Mouse (Mus musculus) embryonic facial prominence, embryonic 14.5 days (tissue): Measurements from ENCODE around the gene Nlrp6. TPM values are rescaled to one million over a fixed set of nuclear protein-coding genes. Genes with fewer than 3 reads are reported as not detected.

Experiments used
- ATAC-seq: fragments of 200-750 bp; cut with Nextera tagmentation; 2 replicates; pipeline ENCODE4 v1.8.0; 2017; ENCODE audit warnings: low read depth, moderate number of reproducible peaks, moderate TSS enrichment
- DNase-seq: peaks from one replicate; pipeline ENCODE4 v3.0.0-alpha.2; 2015; ENCODE audit warnings: low spot score
- H3K27ac ChIP-seq: fragments of 300-500 bp; sonication (generic); replicated peaks from 2 replicates; pipeline ENCODE4 v1.5.1; 2014; ENCODE audit warnings: low read depth, mild to moderate bottlenecking, low read length, moderate library complexity
- H3K27me3 ChIP-seq: fragments of 300-500 bp; sonication (generic); replicated peaks from 2 replicates; pipeline ENCODE4 v1.6.1; 2014; ENCODE audit warnings: low read length; ENCODE audit not compliant: control insufficient read depth, insufficient read depth
- H3K36me3 ChIP-seq: fragments of 300-500 bp; sonication (generic); 2 replicates; pipeline ENCODE4 v1.6.1; 2014; ENCODE audit warnings: low read length, mixed read lengths; ENCODE audit not compliant: control insufficient read depth, insufficient read depth
- H3K4me1 ChIP-seq: fragments of 300-500 bp; sonication (generic); 2 replicates; pipeline ENCODE4 v1.6.1; 2014; ENCODE audit warnings: antibody characterized with exemption, low read length; ENCODE audit not compliant: control insufficient read depth, insufficient read depth
- H3K4me2 ChIP-seq: fragments of 300-500 bp; sonication (generic); 2 replicates; pipeline ENCODE4 v1.6.1; 2014; ENCODE audit warnings: low read depth, mild to moderate bottlenecking, low read length, moderate library complexity, mixed read lengths
- H3K4me3 ChIP-seq: fragments of 300-500 bp; sonication (generic); 2 replicates; pipeline ENCODE4 v1.5.1; 2014; ENCODE audit warnings: low read depth, mild to moderate bottlenecking, low read length
- H3K9ac ChIP-seq: fragments of 300-500 bp; sonication (generic); 2 replicates; pipeline ENCODE4 v1.6.1; 2014; ENCODE audit warnings: low read depth, mild to moderate bottlenecking, low read length, moderate library complexity, mixed read lengths
- H3K9me3 ChIP-seq: fragments of 300-500 bp; sonication (generic); 2 replicates; pipeline ENCODE4 v1.6.1; 2016; ENCODE audit warnings: low read length; ENCODE audit not compliant: control insufficient read depth
- WGBS: fragments of 180-500 bp; shearing (Covaris S2); extraction: QIAGEN DNeasy Blood & Tissue Kit; methylation state at CpG from one replicate; pipeline ENCODE4 v1.1.7; 2014; 5-methylcytosine and 5-hydroxymethylcytosine counted together
- polyA plus RNA-seq: library from polyadenylated mRNA; unstranded; fragments of >200 nt; fragmentation: Nextera tagmentation; extraction: Ambion mirVana; gene quantifications from 2 replicates; pipeline ENCODE4 v1.2.1, GENCODE M21; 2014

Nlrp6 gene
- polyA plus RNA-seq, 1 experiment from 2014 or later = 0.19 TPM

- Histone ChIP-seq H3K4me1 (peaks cover 9% of the 10 kb centered on the region), H3K27me3 (peaks cover 63% of the 10 kb centered on the region)
Measured at GRCm38 (mm10) chr7:140921225-140921975, 698 bp downstream of the Nlrp6 start.

GRCm38 (mm10) chr7:140922398-140923069 lies 1.8 kb downstream of the Nlrp6 start:
- ATAC-seq (0 out of 2 replicates have a peak, but pooled peaks have one; percentile 41), DNase-seq (no peak)
- Histone ChIP-seq H3K4me1 (peaks cover 9% of the 10 kb centered on the region), H3K4me2 (peak overlapping the region; percentile 74), H3K9me3 (no peaks in the 10 kb centered on the region), H3K4me3 (peak overlapping the region; percentile 39), H3K36me3 (no peaks in the 10 kb centered on the region), H3K27ac (no peak overlapping the region), H3K9ac (0 out of 2 replicates have a peak overlapping the region, but pooled peaks have one; percentile 8), H3K27me3 (peaks cover 63% of the 10 kb centered on the region)
- 1% methylated on average over 44 of the region's 49 CpGs for WGBS

More at GRCm38 (mm10) chr7:140921225-140921975, 698 bp downstream of the Nlrp6 start:
- no peak overlapping the region for H3K27ac ChIP-seq
- WGBS = 23% methylated on average over 21 of the region's 22 CpGs
- no peak overlapping the region for H3K4me2 ChIP-seq
- H3K9me3 ChIP-seq = no peaks in the 10 kb centered on the region
- ATAC-seq (no peak), DNase-seq (no peak)
- no peaks in the 10 kb centered on the region for H3K36me3 ChIP-seq
- 0 out of 2 replicates have a peak overlapping the region, but pooled peaks have one; percentile 39 for H3K4me3 ChIP-seq
- H3K9ac ChIP-seq = no peak overlapping the region

GRCm38 (mm10) chr7:140923070-140923775 lies 2.5 kb downstream of the Nlrp6 start:
- Histone ChIP-seq H3K4me2 (peak overlapping the region; percentile 74), H3K27me3 (peaks cover 63% of the 10 kb centered on the region), H3K9ac (no peak overlapping the region), H3K36me3 (no peaks in the 10 kb centered on the region), H3K27ac (no peak overlapping the region), H3K4me3 (peak overlapping the region; percentile 39), H3K9me3 (no peaks in the 10 kb centered on the region), H3K4me1 (peaks cover 9% of the 10 kb centered on the region)
- no peak for DNase-seq
- no peak for ATAC-seq
- WGBS = 16% methylated on average over 30 of the region's 30 CpGs

- Histone ChIP-seq H3K9ac (no peak overlapping the region), H3K27ac (no peak overlapping the region), H3K27me3 (peaks cover 31% of the 10 kb centered on the region), H3K4me2 (no peak overlapping the region), H3K36me3 (no peaks in the 10 kb centered on the region), H3K4me3 (no peak overlapping the region), H3K4me1 (peaks cover 7% of the 10 kb centered on the region), H3K9me3 (no peaks in the 10 kb centered on the region)
- ATAC-seq = no peak
- 77% methylated on average over 6 of the region's 6 CpGs for WGBS
- no peak for DNase-seq
Measured at GRCm38 (mm10) chr7:140927181-140927580, 6.5 kb downstream of the Nlrp6 start.

GRCm38 (mm10) chr7:140938436-140938835 lies 17.7 kb downstream of the Nlrp6 start:
- Histone ChIP-seq H3K27ac (no peak overlapping the region), H3K4me1 (peaks cover 19% of the 10 kb centered on the region), H3K4me3 (no peak overlapping the region), H3K27me3 (no peaks in the 10 kb centered on the region), H3K4me2 (no peak overlapping the region), H3K36me3 (no peaks in the 10 kb centered on the region), H3K9me3 (no peaks in the 10 kb centered on the region), H3K9ac (no peak overlapping the region)
- WGBS = 53% methylated on average over 3 of the region's 3 CpGs
- no peak for ATAC-seq
- no peak for DNase-seq

GRCm38 (mm10) chr7:140938896-140939295 lies 18.2 kb downstream of the Nlrp6 start:
- Histone ChIP-seq H3K27ac (0 out of 2 replicates have a peak overlapping the region, but pooled peaks have one; percentile 85), H3K4me3 (no peak overlapping the region), H3K27me3 (no peaks in the 10 kb centered on the region), H3K36me3 (no peaks in the 10 kb centered on the region), H3K4me1 (peaks cover 19% of the 10 kb centered on the region), H3K9me3 (no peaks in the 10 kb centered on the region), H3K9ac (no peak overlapping the region), H3K4me2 (0 out of 2 replicates have a peak overlapping the region, but pooled peaks have one; percentile 43)
- 20% methylated on average over 2 of the region's 2 CpGs for WGBS
- DNase-seq (no peak), ATAC-seq (no peak)

- H3K27ac ChIP-seq = peak overlapping the region; percentile 85
- ATAC-seq (peak; percentile 43; the same call in 1 of the 2 replicates), DNase-seq (peak; percentile 90)
- H3K9ac ChIP-seq = no peak overlapping the region
- WGBS = 6% methylated on average over 8 of the region's 8 CpGs
- H3K27me3 ChIP-seq = no peaks in the 10 kb centered on the region
- H3K9me3 ChIP-seq = no peaks in the 10 kb centered on the region
- H3K4me1 ChIP-seq = peaks cover 19% of the 10 kb centered on the region
- H3K4me3 ChIP-seq = no peak overlapping the region
- H3K36me3 ChIP-seq = no peaks in the 10 kb centered on the region; the same call in 1 of the 2 replicates
- H3K4me2 ChIP-seq = peak overlapping the region; percentile 43
Measured at GRCm38 (mm10) chr7:140939669-140940171, 19.0 kb downstream of the Nlrp6 start.
